Mouse (Mus musculus): ENCODE measurements at regions not wholly inside any gene's neighbourhood (a gene's known extent, or its start where the extent isn't known, plus 50 kb on each side); places are given as distances from the start of the nearest gene placed in this dataset.
"Not testable (repeated sequence)": the region's sequence is repeated elsewhere in the genome, so short reads cannot be mapped to it uniquely, and the experiment has no call there.

- H3K27ac ChIP-seq; H3K4me2 ChIP-seq (replicated peaks); H3K4me3 ChIP-seq; H3K36me3 ChIP-seq; H3K27me3 ChIP-seq; ATAC-seq (ENCODE audit: insufficient number of reproducible peaks, insufficient read depth, low FRiP score, low TSS enrichment); H3K9ac ChIP-seq; H3K9me3 ChIP-seq: not testable (repeated sequence)
- peaks cover 24% of the 10 kb centered on the region for H3K4me1 ChIP-seq
- 60% methylated on average over 1 of the region's 1 CpGs for WGBS
Observed at GRCm38 (mm10) chr17:13654606-13655005, 105.7 kb upstream of the Afdn start.

GRCm38 (mm10) chr17:13656065-13656464 lies 104.3 kb upstream of the Afdn start:
- peak overlapping the region; percentile 48 for H3K4me2 ChIP-seq (replicated peaks)
- H3K9ac ChIP-seq, result no peak overlapping the region
- peak overlapping the region; percentile 9; the same call in 1 of the 2 replicates for H3K4me3 ChIP-seq
- H3K27me3 ChIP-seq, result no peaks in the 10 kb centered on the region
- H3K27ac ChIP-seq, result no peak overlapping the region
- no peaks in the 10 kb centered on the region for H3K36me3 ChIP-seq
- no peaks in the 10 kb centered on the region for H3K9me3 ChIP-seq
- ATAC-seq (ENCODE audit: insufficient number of reproducible peaks, insufficient read depth, low FRiP score, low TSS enrichment), result 0 out of 2 replicates have a peak, but pooled peaks have one; percentile 4
- peaks cover 24% of the 10 kb centered on the region for H3K4me1 ChIP-seq
- 19% methylated on average over 3 of the region's 3 CpGs for WGBS

GRCm38 (mm10) chr17:13656485-13657181 lies 103.7 kb upstream of the Afdn start:
- Histone ChIP-seq H3K27ac (peak overlapping the region; percentile 31; the same call in 1 of the 2 replicates), H3K36me3 (no peaks in the 10 kb centered on the region), H3K4me3 (peak overlapping the region; percentile 9; the same call in 1 of the 2 replicates), H3K27me3 (no peaks in the 10 kb centered on the region), H3K9ac (no peak overlapping the region), H3K9me3 (no peaks in the 10 kb centered on the region), H3K4me1 (peaks cover 24% of the 10 kb centered on the region), H3K4me2 (replicated peaks) (peak overlapping the region; percentile 48)
- WGBS, result 2% methylated on average over 10 of the region's 15 CpGs
- ATAC-seq (ENCODE audit: insufficient number of reproducible peaks, insufficient read depth, low FRiP score, low TSS enrichment), result peak; percentile 57; the same call in 1 of the 2 replicates

- Histone ChIP-seq H3K27ac (peak overlapping the region; percentile 31; the same call in 1 of the 2 replicates), H3K9me3 (no peaks in the 10 kb centered on the region), H3K4me2 (replicated peaks) (peak overlapping the region; percentile 48; the same call in 1 of the 2 replicates), H3K9ac (no peak overlapping the region), H3K27me3 (no peaks in the 10 kb centered on the region), H3K4me1 (peaks cover 24% of the 10 kb centered on the region), H3K36me3 (no peaks in the 10 kb centered on the region), H3K4me3 (no peak overlapping the region)
- WGBS, result 30% methylated on average over 10 of the region's 10 CpGs
- ATAC-seq (ENCODE audit: insufficient number of reproducible peaks, insufficient read depth, low FRiP score, low TSS enrichment), result no peak
Observed at GRCm38 (mm10) chr17:13657182-13657562, 103.2 kb upstream of the Afdn start.

GRCm38 (mm10) chr17:13657656-13658292 lies 102.6 kb upstream of the Afdn start:
- H3K27me3 ChIP-seq, result no peaks in the 10 kb centered on the region
- H3K27ac ChIP-seq, result no peak overlapping the region
- no peak overlapping the region for H3K9ac ChIP-seq
- no peak for ATAC-seq (ENCODE audit: insufficient number of reproducible peaks, insufficient read depth, low FRiP score, low TSS enrichment)
- H3K36me3 ChIP-seq, result no peaks in the 10 kb centered on the region
- H3K4me3 ChIP-seq, result no peak overlapping the region
- H3K4me1 ChIP-seq, result peaks cover 24% of the 10 kb centered on the region
- no peaks in the 10 kb centered on the region for H3K9me3 ChIP-seq
- 44% methylated on average over 9 of the region's 9 CpGs for WGBS
- no peak overlapping the region for H3K4me2 ChIP-seq (replicated peaks)

GRCm38 (mm10) chr17:13658321-13658978 lies 101.9 kb upstream of the Afdn start:
- Histone ChIP-seq H3K27ac (peak overlapping the region; percentile 32; the same call in 1 of the 2 replicates), H3K9me3 (no peaks in the 10 kb centered on the region), H3K9ac (no peak overlapping the region), H3K27me3 (no peaks in the 10 kb centered on the region), H3K4me2 (replicated peaks) (no peak overlapping the region), H3K36me3 (no peaks in the 10 kb centered on the region), H3K4me1 (peaks cover 24% of the 10 kb centered on the region), H3K4me3 (no peak overlapping the region)
- ATAC-seq (ENCODE audit: insufficient number of reproducible peaks, insufficient read depth, low FRiP score, low TSS enrichment), result no peak
- 32% methylated on average over 3 of the region's 3 CpGs for WGBS

GRCm38 (mm10) chr17:13659103-13659502 lies 101.2 kb upstream of the Afdn start:
- Histone ChIP-seq H3K36me3 (no peaks in the 10 kb centered on the region), H3K4me2 (replicated peaks) (no peak overlapping the region), H3K4me3 (no peak overlapping the region), H3K4me1 (peaks cover 24% of the 10 kb centered on the region), H3K27me3 (no peaks in the 10 kb centered on the region), H3K27ac (peak overlapping the region; percentile 32; the same call in 1 of the 2 replicates), H3K9ac (no peak overlapping the region), H3K9me3 (no peaks in the 10 kb centered on the region)
- 14% methylated on average over 8 of the region's 8 CpGs for WGBS
- ATAC-seq (ENCODE audit: insufficient number of reproducible peaks, insufficient read depth, low FRiP score, low TSS enrichment), result peak; percentile 11; the same call in 1 of the 2 replicates

- no peak for ATAC-seq (ENCODE audit: insufficient number of reproducible peaks, insufficient read depth, low FRiP score, low TSS enrichment)
- peaks cover 24% of the 10 kb centered on the region for H3K4me1 ChIP-seq
Observed at GRCm38 (mm10) chr17:13659943-13660342, 100.4 kb upstream of the Afdn start.

GRCm38 (mm10) chr17:13661023-13661422 lies 99.3 kb upstream of the Afdn start:
- ATAC-seq (ENCODE audit: insufficient number of reproducible peaks, insufficient read depth, low FRiP score, low TSS enrichment), result no peak
- Histone ChIP-seq H3K36me3 (no peaks in the 10 kb centered on the region), H3K9ac (no peak overlapping the region), H3K4me3 (no peak overlapping the region), H3K9me3 (no peaks in the 10 kb centered on the region), H3K4me2 (replicated peaks) (no peak overlapping the region), H3K27me3 (no peaks in the 10 kb centered on the region), H3K27ac (no peak overlapping the region), H3K4me1 (peaks cover 23% of the 10 kb centered on the region)
- WGBS, result 86% methylated on average over 8 of the region's 8 CpGs

More at GRCm38 (mm10) chr17:13659943-13660342, 100.4 kb upstream of the Afdn start:
- Histone ChIP-seq H3K4me3 (no peak overlapping the region), H3K27me3 (no peaks in the 10 kb centered on the region), H3K27ac (0 out of 2 replicates have a peak overlapping the region, but pooled peaks have one; percentile 19), H3K36me3 (no peaks in the 10 kb centered on the region), H3K4me2 (replicated peaks) (no peak overlapping the region), H3K9me3 (no peaks in the 10 kb centered on the region), H3K9ac (no peak overlapping the region)
- 71% methylated on average over 4 of the region's 4 CpGs for WGBS

GRCm38 (mm10) chr17:13662152-13662551 lies 98.2 kb upstream of the Afdn start:
- 74% methylated on average over 4 of the region's 4 CpGs for WGBS
- no peak for ATAC-seq (ENCODE audit: insufficient number of reproducible peaks, insufficient read depth, low FRiP score, low TSS enrichment)
- Histone ChIP-seq H3K36me3 (no peaks in the 10 kb centered on the region), H3K27ac (no peak overlapping the region), H3K27me3 (no peaks in the 10 kb centered on the region), H3K4me1 (peaks cover 12% of the 10 kb centered on the region), H3K4me2 (replicated peaks) (no peak overlapping the region), H3K9me3 (no peaks in the 10 kb centered on the region), H3K9ac (no peak overlapping the region), H3K4me3 (no peak overlapping the region)
